Mouse (Mus musculus) liver, embryonic 12.5 days (tissue): Measurements from ENCODE around the gene Shisal1. TPM values are rescaled to one million over a fixed set of nuclear protein-coding genes. Genes with fewer than 3 reads are reported as not detected.

Experiments
- ATAC-seq: fragments of 200-750 bp; cut with Nextera tagmentation; 2 replicates; pipeline ENCODE4 v1.8.0; 2017; ENCODE audit warnings: moderate number of reproducible peaks, mild to moderate bottlenecking, moderate library complexity
- H3K27ac ChIP-seq: fragments of 300-500 bp; sonication (generic); 2 replicates; pipeline ENCODE4 v1.5.1; 2016; ENCODE audit warnings: mild to moderate bottlenecking
- H3K27me3 ChIP-seq: fragments of 300-500 bp; sonication (generic); replicated peaks from 2 replicates; pipeline ENCODE4 v1.6.1; 2016; ENCODE audit warnings: mild to moderate bottlenecking, moderate library complexity
- H3K36me3 ChIP-seq: fragments of 300-500 bp; sonication (generic); 2 replicates; pipeline ENCODE4 v1.6.1; 2016; ENCODE audit warnings: mild to moderate bottlenecking, moderate library complexity
- H3K4me1 ChIP-seq: fragments of 300-500 bp; sonication (generic); 2 replicates; pipeline ENCODE4 v1.6.1; 2016
- H3K4me2 ChIP-seq: fragments of 300-500 bp; sonication (generic); 2 replicates; pipeline ENCODE4 v1.6.1; 2016; ENCODE audit warnings: mild to moderate bottlenecking, moderate library complexity
- H3K4me3 ChIP-seq: fragments of 300-500 bp; sonication (generic); 2 replicates; pipeline ENCODE4 v1.5.1; 2016; ENCODE audit warnings: mild to moderate bottlenecking, moderate library complexity
- H3K9ac ChIP-seq: fragments of 300-500 bp; sonication (generic); 2 replicates; pipeline ENCODE4 v1.6.1; 2016; ENCODE audit warnings: mild to moderate bottlenecking, moderate library complexity
- H3K9me3 ChIP-seq: fragments of 300-500 bp; sonication (generic); replicated peaks from 2 replicates; pipeline ENCODE4 v1.6.1; 2016; ENCODE audit warnings: mild to moderate bottlenecking, moderate library complexity
- WGBS: fragments of 180-500 bp; shearing (Covaris S2); methylation state at CpG from one replicate; pipeline ENCODE4 v1.1.7; 2016; ENCODE audit not compliant: insufficient replicate concordance; 5-methylcytosine and 5-hydroxymethylcytosine counted together
- polyA plus RNA-seq: library from polyadenylated mRNA; unstranded; fragments of >200 nt; fragmentation: Nextera tagmentation; extraction: Ambion mirVana; gene quantifications from 2 replicates; pipeline ENCODE4 v1.2.1, GENCODE M21; 2016

Gene Shisal1
- polyA plus RNA-seq, result 0.14 and 0.22 TPM in 2 replicates

DNA sequence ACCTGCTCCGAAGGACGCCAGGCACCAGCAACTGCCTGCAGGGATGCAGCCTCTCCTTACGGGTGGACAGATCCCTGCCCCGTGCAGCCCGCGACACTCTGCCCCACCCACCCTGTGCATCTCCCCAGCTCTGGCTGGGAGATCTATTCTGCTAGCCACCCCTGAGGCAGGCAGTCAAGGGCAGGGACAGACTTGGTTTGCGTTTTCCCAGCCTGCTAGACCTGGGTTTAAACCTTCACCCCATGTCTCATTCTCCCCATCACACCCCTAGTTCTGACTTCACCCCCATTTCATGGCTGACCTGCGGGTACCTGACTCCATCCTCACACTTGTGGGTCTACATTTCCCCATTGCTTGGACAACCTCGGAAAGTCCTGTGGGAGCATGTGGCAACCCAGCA is at the start of gene Shisal1:
Gene Shisal1 (minus strand): TSS at position 101 of the 400 bp plus-strand sequence.
- H3K9ac ChIP-seq, result no peak within 1 kb of the TSS
- 19% methylated on average over 9 of the region's 9 CpGs for WGBS
- peaks cover 98% of the 10 kb centered on the region for H3K27me3 ChIP-seq

GRCm38 (mm10) chr15:84490486-84490885 is 43.6 kb upstream of the Shisal1 start:
- no peak overlapping the region for H3K9ac ChIP-seq
- H3K9me3 ChIP-seq, result 0 out of 2 replicates have a peak, but pooled peaks cover 4% of the 10 kb centered on the region
- H3K27ac ChIP-seq, result no peak overlapping the region
- no peak overlapping the region for H3K4me3 ChIP-seq
- no peak overlapping the region for H3K4me2 ChIP-seq
- no peaks in the 10 kb centered on the region for H3K36me3 ChIP-seq
- no peaks in the 10 kb centered on the region for H3K27me3 ChIP-seq
- 58% methylated on average over 7 of the region's 7 CpGs for WGBS
- no peak for ATAC-seq
- H3K4me1 ChIP-seq, result no peaks in the 10 kb centered on the region

More for the DNA sequence above, at the start of gene Shisal1:
- Histone ChIP-seq H3K4me3 (peak within 1 kb of the TSS; percentile 45), H3K4me2 (peak within 1 kb of the TSS; percentile 62), H3K27ac (no peak within 1 kb of the TSS), H3K36me3 (no peaks in the 10 kb centered on the region), H3K4me1 (0 out of 2 replicates have a peak, but pooled peaks cover 4% of the 10 kb centered on the region), H3K9me3 (no peaks in the 10 kb centered on the region)
- no peak for ATAC-seq

DNA sequence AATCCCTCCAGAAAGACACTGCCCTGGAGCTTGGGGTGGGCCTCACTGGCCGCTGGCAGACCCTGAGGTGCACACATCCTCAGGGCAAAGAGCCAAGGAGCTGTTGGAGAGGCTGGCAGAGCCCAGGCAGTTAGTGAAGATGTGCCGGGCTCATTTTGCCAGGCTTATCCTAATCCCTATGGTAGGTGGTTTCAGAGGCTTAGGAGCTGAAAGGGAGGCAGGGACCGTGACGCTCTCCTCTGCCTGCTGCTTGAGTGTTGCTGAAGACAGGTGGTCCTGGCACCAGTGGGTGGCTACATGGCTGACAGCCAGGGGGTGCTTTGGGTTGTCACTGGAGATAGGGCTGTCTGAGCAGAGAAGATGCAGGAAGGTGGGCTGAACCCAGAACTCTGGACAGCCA is 37.4 kb upstream of the Shisal1 start:
- WGBS, result 61% methylated on average over 4 of the region's 4 CpGs
- H3K4me2 ChIP-seq, result no peak overlapping the region
- 0 out of 2 replicates have a peak overlapping the region, but pooled peaks have one; percentile 3 for H3K27ac ChIP-seq
- H3K27me3 ChIP-seq, result peaks cover 11% of the 10 kb centered on the region; the same call in 1 of the 2 replicates
- no peaks in the 10 kb centered on the region for H3K36me3 ChIP-seq
- peaks cover 5% of the 10 kb centered on the region; the same call in 1 of the 2 replicates for H3K4me1 ChIP-seq
- H3K9ac ChIP-seq, result no peak overlapping the region
- no peak overlapping the region for H3K4me3 ChIP-seq
- no peak for ATAC-seq
- 0 out of 2 replicates have a peak, but pooled peaks cover 4% of the 10 kb centered on the region for H3K9me3 ChIP-seq

DNA sequence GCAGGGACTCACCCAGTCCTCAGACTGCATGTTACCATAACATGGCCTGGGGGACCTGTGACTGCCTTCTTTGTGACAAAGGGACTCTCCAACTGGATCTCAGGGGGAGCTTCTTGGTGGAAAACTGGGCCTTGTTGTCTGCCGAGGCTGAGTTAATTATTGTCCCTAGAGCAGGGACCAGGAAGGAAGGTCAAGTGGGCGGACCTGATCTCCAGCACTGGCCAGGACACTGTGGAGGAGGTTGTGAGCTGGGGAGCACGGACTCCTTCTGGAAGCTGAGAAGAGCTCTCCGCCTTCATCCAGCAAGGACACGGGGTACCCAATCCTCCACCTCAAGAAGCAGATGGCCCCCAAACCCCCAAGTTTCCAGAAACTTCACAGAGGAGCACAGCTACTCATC is 36.7 kb upstream of the Shisal1 start:
- Histone ChIP-seq H3K4me3 (no peak overlapping the region), H3K9ac (no peak overlapping the region), H3K36me3 (no peaks in the 10 kb centered on the region), H3K4me1 (peaks cover 5% of the 10 kb centered on the region; the same call in 1 of the 2 replicates), H3K9me3 (0 out of 2 replicates have a peak, but pooled peaks cover under 1% of the 10 kb centered on the region), H3K4me2 (peak overlapping the region; percentile 2; the same call in 1 of the 2 replicates), H3K27ac (0 out of 2 replicates have a peak overlapping the region, but pooled peaks have one; percentile 27), H3K27me3 (peaks cover 11% of the 10 kb centered on the region; the same call in 1 of the 2 replicates)
- WGBS, result 56% methylated on average over 5 of the region's 5 CpGs
- ATAC-seq, result no peak; the same call in 1 of the 2 replicates

- Histone ChIP-seq H3K36me3 (no peaks in the 10 kb centered on the region), H3K27me3 (peaks cover 11% of the 10 kb centered on the region; the same call in 1 of the 2 replicates), H3K9ac (no peak overlapping the region), H3K4me3 (no peak overlapping the region), H3K27ac (no peak overlapping the region), H3K4me2 (no peak overlapping the region), H3K9me3 (no peaks in the 10 kb centered on the region), H3K4me1 (peaks cover 5% of the 10 kb centered on the region; the same call in 1 of the 2 replicates)
- no peak for ATAC-seq
- WGBS, result 59% methylated on average over 13 of the region's 13 CpGs
Measured at GRCm38 (mm10) chr15:84481259-84481877, 34.5 kb upstream of the Shisal1 start.

GRCm38 (mm10) chr15:84469391-84469790 is 22.5 kb upstream of the Shisal1 start:
- Histone ChIP-seq H3K4me3 (no peak overlapping the region), H3K4me1 (no peaks in the 10 kb centered on the region), H3K4me2 (no peak overlapping the region), H3K9me3 (no peaks in the 10 kb centered on the region), H3K27me3 (peaks cover 39% of the 10 kb centered on the region), H3K27ac (no peak overlapping the region), H3K9ac (no peak overlapping the region), H3K36me3 (no peaks in the 10 kb centered on the region)
- 19% methylated on average over 8 of the region's 8 CpGs for WGBS
- ATAC-seq, result no peak

DNA sequence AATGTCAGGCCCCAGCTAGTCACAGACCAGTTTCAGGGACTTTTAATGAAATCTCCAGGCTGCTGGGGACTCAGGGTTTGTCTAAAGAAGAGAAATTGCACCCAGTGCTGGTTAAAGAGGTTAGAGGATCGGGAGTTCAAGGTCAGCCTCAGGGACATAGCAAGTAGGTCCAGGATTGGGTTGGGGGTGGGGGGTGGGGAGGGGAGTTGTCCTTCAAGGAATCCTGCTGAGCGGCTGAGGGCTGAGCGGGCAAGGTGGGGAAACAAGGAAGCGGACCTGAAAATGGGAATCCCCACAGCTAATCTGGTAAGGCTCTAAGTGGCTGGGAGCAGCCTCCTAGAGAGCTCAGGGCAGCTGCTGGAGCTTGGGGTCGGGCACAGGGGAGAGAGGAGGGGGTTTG is 20.9 kb upstream of the Shisal1 start:
- H3K36me3 ChIP-seq, result no peaks in the 10 kb centered on the region
- no peaks in the 10 kb centered on the region for H3K9me3 ChIP-seq
- H3K27me3 ChIP-seq, result peaks cover 39% of the 10 kb centered on the region
- H3K4me2 ChIP-seq, result no peak overlapping the region
- WGBS, result 32% methylated on average over 5 of the region's 5 CpGs
- no peaks in the 10 kb centered on the region for H3K4me1 ChIP-seq
- ATAC-seq, result no peak
- no peak overlapping the region for H3K4me3 ChIP-seq
- H3K9ac ChIP-seq, result no peak overlapping the region
- H3K27ac ChIP-seq, result no peak overlapping the region

DNA sequence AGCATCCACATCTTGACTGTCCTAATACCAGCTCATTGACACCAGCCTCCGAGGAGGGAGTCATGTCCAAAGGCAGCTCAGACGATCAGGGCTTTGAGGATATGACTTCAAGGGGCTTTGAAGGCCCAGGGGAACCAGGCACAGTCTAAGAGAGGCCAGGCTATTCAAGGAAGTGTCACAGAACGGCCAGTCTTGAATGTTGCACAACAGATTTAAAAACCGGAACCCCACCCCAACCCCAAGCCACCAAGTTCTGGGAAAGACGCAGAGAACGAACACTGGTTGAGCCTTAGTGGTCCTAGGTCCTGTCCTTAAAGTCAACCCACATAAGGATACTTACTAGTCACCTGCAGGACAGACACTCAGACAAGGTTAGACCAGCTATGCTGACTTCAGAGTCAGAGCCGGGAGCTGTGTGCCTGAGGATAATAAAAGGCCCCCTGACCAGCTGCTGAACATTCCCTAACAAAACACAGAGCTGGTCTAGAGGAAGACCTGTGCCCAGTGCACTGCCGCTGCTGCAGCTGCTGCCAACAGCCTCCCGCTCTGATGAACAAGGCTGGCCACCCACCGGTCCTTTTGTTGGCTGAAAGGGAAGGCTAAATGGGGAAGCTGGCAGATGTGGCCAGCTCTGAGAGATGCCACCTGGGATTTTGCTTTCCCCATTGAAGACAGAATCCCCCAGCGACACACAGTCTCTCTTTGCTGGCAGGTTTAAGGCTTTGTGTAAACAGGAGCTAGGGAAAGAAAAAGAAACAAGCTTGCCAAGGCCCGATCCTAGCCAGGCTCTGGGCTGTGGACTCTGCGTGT is 19.8 kb upstream of the Shisal1 start:
- Histone ChIP-seq H3K27me3 (peaks cover 39% of the 10 kb centered on the region), H3K36me3 (no peaks in the 10 kb centered on the region), H3K4me3 (no peak overlapping the region), H3K27ac (no peak overlapping the region), H3K4me1 (no peaks in the 10 kb centered on the region), H3K9me3 (no peaks in the 10 kb centered on the region), H3K4me2 (no peak overlapping the region), H3K9ac (no peak overlapping the region)
- 40% methylated on average over 13 of the region's 13 CpGs for WGBS
- no peak for ATAC-seq

DNA sequence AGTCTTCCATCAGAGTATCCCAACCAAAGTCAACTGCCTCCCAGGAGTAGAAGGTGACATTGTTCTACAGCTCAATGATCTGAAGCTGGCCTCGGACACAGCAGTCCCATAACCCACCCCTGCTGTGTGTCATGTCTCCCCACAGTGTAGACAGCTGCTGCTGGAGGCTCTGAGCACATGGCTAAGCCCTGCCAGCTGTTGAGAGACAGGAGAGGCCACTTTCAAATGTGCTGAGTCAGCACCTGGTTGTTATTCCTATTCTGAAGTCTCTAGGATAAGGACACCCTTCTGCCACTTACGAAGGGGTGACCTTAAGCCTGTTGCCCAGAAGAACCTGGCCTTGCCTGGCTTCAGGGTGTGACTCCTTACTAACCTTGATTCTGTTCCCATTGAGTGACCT is 14.5 kb upstream of the Shisal1 start:
- no peak overlapping the region for H3K27ac ChIP-seq
- H3K4me3 ChIP-seq, result no peak overlapping the region
- H3K4me1 ChIP-seq, result no peaks in the 10 kb centered on the region
- no peaks in the 10 kb centered on the region for H3K36me3 ChIP-seq
- no peak for ATAC-seq
- no peak overlapping the region for H3K9ac ChIP-seq
- H3K27me3 ChIP-seq, result 0 out of 2 replicates have a peak, but pooled peaks cover 7% of the 10 kb centered on the region
- H3K4me2 ChIP-seq, result no peak overlapping the region
- H3K9me3 ChIP-seq, result no peaks in the 10 kb centered on the region
- 45% methylated on average over 2 of the region's 2 CpGs for WGBS

DNA sequence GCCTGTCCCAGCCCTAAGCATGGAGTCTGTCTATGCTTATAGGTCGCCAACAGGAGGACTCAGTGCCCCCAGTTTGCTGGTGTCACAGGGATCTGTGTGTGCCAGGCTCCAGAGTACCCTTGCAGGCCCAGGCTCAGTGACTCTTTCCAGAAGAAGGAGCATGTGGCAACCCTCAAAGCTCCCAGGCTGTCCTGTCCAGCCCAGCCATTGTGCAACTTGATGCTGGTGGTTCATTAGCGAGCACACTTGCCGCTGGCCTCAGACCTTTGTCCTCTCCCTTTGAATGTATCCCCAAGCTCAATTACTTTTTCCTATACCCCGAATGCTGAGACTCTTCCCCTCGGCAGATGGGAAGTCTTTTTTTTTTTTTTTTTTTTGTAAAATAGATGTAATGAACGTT is 12.1 kb upstream of the Shisal1 start:
- H3K4me1 ChIP-seq, result no peaks in the 10 kb centered on the region
- ATAC-seq, result no peak
- H3K4me2 ChIP-seq, result no peak overlapping the region
- no peaks in the 10 kb centered on the region for H3K9me3 ChIP-seq
- no peaks in the 10 kb centered on the region; the same call in 1 of the 2 replicates for H3K27me3 ChIP-seq
- 64% methylated on average over 6 of the region's 6 CpGs for WGBS
- H3K9ac ChIP-seq, result no peak overlapping the region
- no peaks in the 10 kb centered on the region for H3K36me3 ChIP-seq
- H3K4me3 ChIP-seq, result no peak overlapping the region
- no peak overlapping the region for H3K27ac ChIP-seq

- Histone ChIP-seq H3K27ac (no peak overlapping the region), H3K4me3 (no peak overlapping the region), H3K36me3 (no peaks in the 10 kb centered on the region), H3K27me3 (peaks cover 26% of the 10 kb centered on the region), H3K9ac (no peak overlapping the region), H3K9me3 (no peaks in the 10 kb centered on the region), H3K4me2 (no peak overlapping the region), H3K4me1 (0 out of 2 replicates have a peak, but pooled peaks cover 2% of the 10 kb centered on the region)
- 79% methylated on average over 6 of the region's 6 CpGs for WGBS
- ATAC-seq, result no peak
Measured at GRCm38 (mm10) chr15:84455286-84455685, 8.4 kb upstream of the Shisal1 start.

- Histone ChIP-seq H3K27ac (no peak overlapping the region), H3K4me2 (no peak overlapping the region), H3K27me3 (peaks cover 46% of the 10 kb centered on the region), H3K9ac (no peak overlapping the region), H3K4me3 (no peak overlapping the region), H3K36me3 (no peaks in the 10 kb centered on the region), H3K9me3 (no peaks in the 10 kb centered on the region), H3K4me1 (0 out of 2 replicates have a peak, but pooled peaks cover 4% of the 10 kb centered on the region)
- WGBS, result 55% methylated on average over 2 of the region's 2 CpGs
- ATAC-seq, result no peak
Measured at GRCm38 (mm10) chr15:84453091-84453490, 6.2 kb upstream of the Shisal1 start.
